Mouse (Mus musculus) cerebellum, adult 2 months (tissue): ENCODE data around the gene Sparc.

Experiments
- CTCF ChIP-seq: fragments of 200-500 bp; IDR thresholded peaks from 2 replicates; pipeline ENCODE4 v1.5.1; 2011; ENCODE audit warnings: low read depth, mild to moderate bottlenecking, control low read depth, low read length, moderate library complexity, borderline replicate concordance; ENCODE audit not compliant: insufficient read depth
- POLR2A ChIP-seq: fragments of 200-500 bp; IDR thresholded peaks from 2 replicates; pipeline ENCODE4 v1.6.1; 2011; ENCODE audit warnings: low read length, control low read depth, borderline replicate concordance; ENCODE audit not compliant: insufficient read depth

GRCm38 (mm10) chr11:55373838-55374237 is 49.1 kb downstream of the Sparc start:
- TF ChIP-seq POLR2A (no peak), CTCF (peak; percentile 46; the same call in 1 of the 2 replicates)
